In genomic region chr4:59107886-59108285, GRCm38 (mm10) we compare ENCODE assay signal across 33 mouse cellular contexts. TPM values are rescaled to one million over a fixed set of nuclear protein-coding genes. Genes with fewer than 3 reads are reported as not detected.
"Had no signal": no experiment of that assay in that cellular context is flagged by ENCODE, and none has a peak within 500 bp of the region (broad histone marks: within the 10 kb centered on the region; RNA-seq: fewer than 3 reads in every experiment).

No protein-coding gene starts in this region.

- DNase-seq: cerebellum, adult 2 months; cerebellum, adult 8-10 months; cerebellum, adult 9-10 months; cerebellum, adult 9-11 months; cerebellum, postnatal 25 days; cerebellum, postnatal 36 days; embryo, embryonic 11 days; forebrain, postnatal 0 days; gastrocnemius, adult 2 months; gastrocnemius, postnatal 10 days; gastrocnemius, postnatal 14 days; gastrocnemius, postnatal 25 days; gastrocnemius, postnatal 36 days; heart, adult 11 months; heart, adult 18-20 months; heart, adult 2 months had no signal

- H3K4me1 ChIP-seq: embryonic facial prominence, embryonic 10.5 days; embryonic facial prominence, embryonic 12.5 days; embryonic facial prominence, embryonic 13.5 days; embryonic facial prominence, embryonic 15.5 days; forebrain, embryonic 10.5 days; forebrain, embryonic 12.5 days; forebrain, embryonic 13.5 days; forebrain, embryonic 15.5 days had no signal

- H3K27me3 ChIP-seq: embryonic facial prominence, embryonic 12.5 days; embryonic facial prominence, embryonic 13.5 days; embryonic facial prominence, embryonic 15.5 days; forebrain, embryonic 12.5 days; forebrain, embryonic 13.5 days; forebrain, embryonic 15.5 days had no signal

- H3K36me3 ChIP-seq: embryonic facial prominence, embryonic 10.5 days; embryonic facial prominence, embryonic 12.5 days; embryonic facial prominence, embryonic 13.5 days; embryonic facial prominence, embryonic 15.5 days; forebrain, embryonic 10.5 days; forebrain, embryonic 12.5 days; forebrain, embryonic 15.5 days had no signal

- H3K27ac ChIP-seq: embryonic facial prominence, embryonic 10.5 days; embryonic facial prominence, embryonic 12.5 days; embryonic facial prominence, embryonic 13.5 days; embryonic facial prominence, embryonic 15.5 days; forebrain, embryonic 10.5 days; forebrain, embryonic 12.5 days; forebrain, embryonic 13.5 days; forebrain, embryonic 15.5 days; gastrocnemius, adult 2 months; heart, adult 2 months had no signal

- H3K4me3 ChIP-seq: embryonic facial prominence, embryonic 10.5 days; embryonic facial prominence, embryonic 12.5 days; embryonic facial prominence, embryonic 13.5 days; embryonic facial prominence, embryonic 15.5 days; erythroblast, embryonic 14.5 days; forebrain, embryonic 10.5 days; forebrain, embryonic 12.5 days; forebrain, embryonic 13.5 days; forebrain, embryonic 15.5 days; gastrocnemius, adult 2 months; heart, adult 2 months had no signal

RNA-seq across cellular contexts. Expression of gene AI481877, which starts 30.9 kb away (rescaled TPM):
- polyA plus RNA-seq: cerebellum, adult 2 months; cortical plate, adult 2 months; embryonic facial prominence, embryonic 10.5 days; embryonic facial prominence, embryonic 11.5 days; embryonic facial prominence, embryonic 12.5 days; embryonic facial prominence, embryonic 13.5 days; embryonic facial prominence, embryonic 14.5 days; embryonic facial prominence, embryonic 15.5 days; erythroblast, embryonic 14.5 days; forebrain, embryonic 10.5 days; forebrain, embryonic 11.5 days; forebrain, embryonic 12.5 days; forebrain, embryonic 13.5 days; forebrain, embryonic 14.5 days; forebrain, embryonic 15.5 days; forebrain, embryonic 16.5 days; forebrain, postnatal 0 days; frontal cortex, adult 2 months; gonadal fat pad, adult 2 months; heart, adult 2 months had no signal
